Mouse (Mus musculus) cerebellum, adult 18-20 months (tissue): ENCODE results near the gene Tal1.

Experiments
- DNase-seq, 2 experiments: peaks; one replicate each; pipeline ENCODE4 v3.0.0; 2021

Tal1 gene

GRCm38 (mm10) chr4:115119642-115120041 is 63.4 kb downstream of the Tal1 start:
- no peak for DNase-seq

GRCm38 (mm10) chr4:115121162-115121561 is 64.9 kb downstream of the Tal1 start:
- no peak for DNase-seq
